Mouse (Mus musculus) monocyte, adult 2 months (primary cell): ENCODE measurements around the gene Kif1c.
"Not testable (repeated sequence)": the region's sequence is repeated elsewhere in the genome, so short reads cannot be mapped to it uniquely, and the experiment has no call there.

Source experiments
- DNase-seq, 2 experiments: peaks; one replicate each; pipeline ENCODE4 v3.0.0; 2022; ENCODE audit warnings: low spot score in 2 of 2, low read depth in 1 of 2

Kif1c gene

DNA sequence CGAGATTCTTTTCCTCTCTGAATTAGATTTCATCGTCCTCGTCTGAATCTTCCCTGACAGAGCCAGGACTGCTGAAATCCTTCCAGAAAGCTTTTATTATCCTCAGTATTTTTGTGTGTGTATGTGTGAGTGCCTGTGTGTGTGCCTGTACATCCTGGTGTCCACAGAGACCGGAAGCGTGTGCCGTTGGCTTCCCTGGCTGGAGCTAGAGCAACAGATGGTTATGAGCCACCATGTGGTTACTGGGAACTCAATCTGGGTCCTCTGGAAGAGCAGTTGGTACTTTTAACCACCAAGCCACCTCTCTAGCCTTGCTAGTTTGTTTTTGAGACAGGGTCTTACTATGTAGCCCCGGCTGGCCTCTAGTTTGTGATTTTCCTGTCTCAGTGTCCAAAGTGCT lies 41.8 kb downstream of the Kif1c start:
- no peak for DNase-seq

DNA sequence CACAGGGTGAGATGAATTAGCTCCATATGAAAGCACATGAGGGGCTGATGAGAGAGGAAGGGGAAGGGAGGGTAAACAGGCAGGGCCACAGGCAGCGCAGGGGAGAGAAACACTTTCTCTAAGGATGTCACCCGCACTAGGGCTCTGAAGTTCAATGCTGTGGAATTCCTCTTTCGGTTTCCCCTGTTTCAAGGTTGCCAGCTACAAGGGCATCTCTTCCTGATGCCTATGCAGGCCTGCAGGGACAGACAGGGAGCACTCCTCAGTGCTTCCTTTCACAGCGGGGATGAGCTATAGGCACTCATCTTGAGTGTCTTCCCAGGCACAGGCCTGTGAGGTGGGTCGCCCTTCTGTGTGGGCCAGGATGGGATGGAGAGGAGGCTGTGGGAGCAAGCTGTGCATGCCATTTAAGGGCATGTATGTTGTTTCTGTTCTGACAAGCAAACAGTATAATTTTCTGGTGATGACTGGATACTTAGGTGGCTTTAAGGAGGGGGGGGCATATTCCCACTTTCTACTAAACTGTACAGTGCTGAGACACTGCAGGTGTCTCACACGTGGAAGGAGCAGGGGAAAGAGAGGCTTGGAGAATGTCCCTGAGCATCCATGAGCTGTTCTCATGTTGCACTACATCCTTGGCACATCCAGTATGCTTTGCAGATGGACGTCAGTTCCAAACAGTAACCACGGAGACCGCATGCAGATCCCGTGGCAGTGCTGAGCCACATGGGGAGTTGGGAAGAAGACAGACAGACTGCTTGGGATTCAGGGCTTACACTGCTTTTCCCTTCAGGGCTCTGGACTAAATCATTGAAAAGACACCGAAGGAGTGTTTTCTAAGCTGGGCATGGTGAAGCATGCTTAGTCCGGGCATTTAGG lies 42.5 kb downstream of the Kif1c start:
- no peak for DNase-seq

DNA sequence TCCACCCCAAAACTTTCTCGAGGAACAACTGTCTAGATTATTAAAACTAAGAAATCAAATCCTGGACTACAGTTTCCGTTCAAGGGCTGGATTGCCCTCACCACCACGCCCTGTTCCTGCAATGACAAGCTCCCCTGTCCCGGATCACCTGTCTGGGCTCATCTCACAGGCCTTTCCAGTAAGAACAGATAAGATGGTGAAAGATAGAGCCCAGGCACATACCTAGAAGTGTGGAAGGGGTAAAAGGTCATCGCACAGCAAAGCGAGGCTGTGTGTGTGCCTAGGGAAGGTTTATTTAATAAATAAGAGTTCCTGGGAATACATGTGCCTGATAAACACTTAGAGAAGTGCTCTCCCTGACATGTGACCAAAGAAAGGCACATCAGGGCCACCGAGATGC lies 45.3 kb downstream of the Kif1c start:
- DNase-seq, result no peak

DNA sequence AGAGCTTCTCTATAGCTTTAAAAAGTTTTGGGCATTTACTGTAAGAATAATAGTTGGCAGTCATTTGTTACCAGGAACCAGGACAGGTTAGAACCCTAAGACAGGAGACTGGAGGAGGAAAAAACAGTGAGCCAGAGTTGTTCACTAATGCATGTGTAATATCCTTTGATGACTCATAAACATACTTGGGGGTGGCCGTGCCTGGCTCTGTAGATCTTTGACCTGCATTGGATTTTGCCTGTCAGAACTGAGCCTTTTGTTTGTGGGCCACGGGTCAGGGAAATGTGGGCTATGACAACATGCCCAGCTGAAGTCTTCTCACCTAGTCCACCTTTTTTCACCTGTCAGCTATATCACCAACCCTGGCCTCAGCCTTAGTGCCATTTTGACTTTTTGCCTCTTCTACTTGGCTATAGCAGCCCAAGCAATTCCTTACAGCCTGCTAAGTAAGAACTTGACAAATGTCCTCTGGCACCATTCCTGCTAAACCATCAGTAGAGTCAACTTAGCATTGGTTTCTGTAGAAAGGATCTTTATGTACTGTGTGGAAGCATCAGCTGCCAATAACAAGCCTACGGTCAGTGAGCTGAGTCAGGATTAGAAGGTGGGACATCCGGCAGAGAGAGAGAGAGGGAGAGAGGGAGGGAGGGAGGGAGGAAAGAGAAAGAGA lies 47.7 kb downstream of the Kif1c start:
- no peak for DNase-seq

DNA sequence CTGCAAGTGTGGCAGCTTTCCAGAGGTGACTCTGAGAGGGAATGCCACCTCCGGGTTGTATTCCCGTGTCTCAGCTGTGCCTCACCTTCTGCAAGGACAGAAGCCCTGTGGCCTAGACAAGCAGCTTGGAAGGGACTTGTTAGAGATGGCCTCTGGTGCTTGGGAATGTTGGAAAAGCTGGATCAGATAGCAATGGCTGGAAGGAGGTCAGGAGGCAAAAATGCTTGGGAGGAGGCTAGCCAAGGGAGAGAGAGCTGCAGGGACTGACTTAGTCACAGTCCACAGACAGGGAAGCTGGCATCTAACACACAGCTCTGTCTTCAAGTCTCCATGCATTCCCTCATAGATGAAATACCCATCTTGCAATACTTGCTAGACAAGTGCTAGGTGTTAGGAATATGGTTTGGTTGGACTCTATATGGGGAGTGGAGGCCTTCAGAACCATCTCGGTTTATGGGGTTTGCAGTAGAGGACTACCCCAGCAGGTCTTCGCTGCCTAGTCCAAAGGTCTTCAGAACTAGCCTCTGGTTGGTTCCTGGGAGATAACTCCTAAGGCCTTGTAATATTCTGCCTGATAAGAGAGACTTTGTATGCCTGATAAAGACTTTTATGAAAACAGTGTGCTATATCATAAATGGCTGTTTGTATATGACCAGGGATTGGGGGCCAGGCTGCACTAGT lies 52.1 kb downstream of the Kif1c start:
- no peak for DNase-seq

DNA sequence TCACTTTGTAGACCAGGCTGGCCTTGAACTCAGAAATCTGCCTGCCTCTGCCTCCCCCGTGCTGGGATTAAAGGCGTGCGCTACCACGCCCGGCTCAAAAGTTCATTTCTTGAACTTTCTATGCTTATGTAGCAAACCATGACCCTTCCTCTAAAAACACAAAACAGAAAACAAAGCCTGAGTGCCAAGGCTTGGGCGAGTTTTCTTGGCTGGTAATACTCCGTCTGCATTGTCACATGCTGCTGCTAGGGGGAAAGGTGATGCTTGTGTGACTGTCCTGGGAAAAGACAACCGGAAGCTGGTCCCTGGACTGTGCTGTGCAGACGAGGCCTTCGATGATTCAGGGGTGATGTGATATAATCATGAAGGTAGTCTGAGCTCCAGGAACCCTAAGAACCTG lies 52.8 kb downstream of the Kif1c start:
- no peak for DNase-seq

DNA sequence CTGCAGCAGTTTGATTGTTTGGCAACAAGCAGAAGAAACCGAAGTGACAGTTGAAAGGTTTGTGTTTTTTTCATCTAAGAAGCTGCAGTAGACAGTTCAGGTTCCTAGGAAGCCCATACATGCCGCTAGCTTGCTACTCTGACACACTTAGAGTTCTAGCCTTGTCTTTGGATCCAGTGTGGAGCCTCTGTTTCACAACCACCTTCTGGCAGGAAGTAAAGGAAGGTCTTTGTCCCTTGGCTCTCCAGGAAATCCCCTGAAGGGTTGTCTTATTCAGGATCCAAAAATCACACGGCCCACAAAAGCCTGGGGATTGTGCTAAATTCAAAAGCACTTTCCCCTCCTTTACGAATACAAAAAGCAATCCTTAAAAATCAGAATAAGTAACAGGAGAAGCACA lies 54.1 kb downstream of the Kif1c start:
- DNase-seq, result no peak

DNA sequence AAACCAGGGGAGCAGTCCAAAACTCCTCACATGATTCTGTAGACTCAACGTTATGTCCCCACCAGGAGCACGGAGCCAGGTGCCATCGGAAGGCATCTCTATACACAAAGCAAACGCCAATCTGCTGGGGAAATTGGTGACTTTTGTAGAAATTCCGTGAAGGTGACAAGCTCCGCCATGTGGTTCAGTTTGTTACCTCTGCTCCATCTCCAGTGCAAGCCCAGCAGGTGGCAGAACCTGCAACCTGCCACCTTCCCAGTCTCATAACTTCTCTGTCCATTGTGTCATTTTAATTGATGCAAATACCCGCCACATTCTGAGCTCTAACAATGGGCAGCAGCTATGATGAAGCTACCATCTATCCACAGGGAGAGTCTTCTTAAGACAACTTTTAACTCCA lies 54.6 kb downstream of the Kif1c start:
- no peak for DNase-seq

DNA sequence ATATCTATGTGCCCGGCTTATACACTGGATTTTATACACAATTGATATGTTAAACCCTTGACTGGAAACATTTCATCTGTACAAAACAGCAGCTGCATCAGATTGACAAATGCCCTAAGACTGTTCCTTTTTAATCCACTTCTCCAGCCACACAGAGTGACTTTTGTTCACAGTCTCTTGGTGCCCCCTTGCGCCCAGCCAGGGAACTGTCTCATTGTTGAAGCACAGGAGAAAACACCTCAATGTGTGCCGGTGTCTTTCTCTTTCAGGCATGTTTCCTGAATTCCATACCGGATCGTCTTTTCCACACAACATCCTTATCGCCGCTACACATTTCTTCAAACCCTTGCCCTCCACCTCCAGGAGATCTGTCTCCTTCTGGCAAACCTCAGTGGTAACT lies 55.3 kb downstream of the Kif1c start:
- DNase-seq, result peak; percentile 13 to 68

DNA sequence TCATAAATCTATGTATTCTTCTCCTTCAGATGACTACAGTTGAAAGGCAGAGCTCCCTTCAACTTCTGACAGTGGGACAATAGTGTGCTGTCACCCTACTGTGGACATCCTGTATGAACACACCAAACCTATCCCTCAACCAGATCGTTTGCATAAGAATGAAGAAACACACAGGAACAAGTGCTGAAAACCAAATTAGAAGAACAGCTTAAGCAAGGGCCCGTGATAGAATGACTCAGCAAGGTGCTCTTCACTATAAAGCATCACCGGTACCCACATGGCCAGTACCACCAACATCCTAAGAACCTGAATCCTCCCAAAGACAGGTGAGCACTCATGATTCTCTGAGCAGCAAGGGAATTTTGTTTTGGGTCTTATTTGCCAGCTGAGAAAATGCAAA lies 60.1 kb downstream of the Kif1c start:
- DNase-seq, result not testable (repeated sequence)

DNA sequence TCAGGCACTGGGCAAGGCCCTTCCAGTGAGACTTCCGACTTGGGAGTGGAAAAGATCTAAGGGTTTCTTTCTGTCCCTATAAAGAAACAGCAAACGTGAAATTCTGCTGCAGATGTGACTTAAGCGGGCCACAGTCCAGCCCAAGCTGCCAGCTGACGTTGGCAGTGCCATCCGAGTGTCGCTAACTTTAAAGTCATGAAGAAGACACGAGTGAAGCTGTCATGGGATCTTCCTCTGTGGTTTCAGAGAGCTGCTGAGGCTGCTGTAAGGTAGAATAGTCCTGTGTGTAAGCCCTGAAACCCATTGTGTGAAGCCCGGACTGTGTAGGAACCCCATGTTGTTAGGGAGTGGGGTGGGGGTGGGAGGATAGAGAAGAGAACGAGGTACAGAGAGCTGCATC lies 62.3 kb downstream of the Kif1c start:
- DNase-seq, result no peak

DNA sequence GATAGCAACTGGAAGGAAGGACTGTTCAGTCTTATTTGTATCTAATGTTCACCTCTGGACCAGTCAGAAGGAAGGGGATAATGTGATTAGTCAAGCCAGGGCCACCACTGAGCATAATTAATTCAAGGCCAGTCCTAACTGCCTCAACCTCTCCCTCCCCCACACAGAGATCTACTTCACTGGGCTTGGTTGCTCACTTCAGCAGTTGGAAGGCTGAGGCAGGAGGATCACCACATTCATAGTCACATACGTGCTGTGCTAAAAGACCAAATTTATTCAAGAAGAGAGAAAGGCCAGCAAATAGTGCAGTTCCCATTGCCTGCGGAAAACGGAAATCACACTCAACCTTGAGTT lies 63.2 kb downstream of the Kif1c start:
- no peak for DNase-seq

DNA sequence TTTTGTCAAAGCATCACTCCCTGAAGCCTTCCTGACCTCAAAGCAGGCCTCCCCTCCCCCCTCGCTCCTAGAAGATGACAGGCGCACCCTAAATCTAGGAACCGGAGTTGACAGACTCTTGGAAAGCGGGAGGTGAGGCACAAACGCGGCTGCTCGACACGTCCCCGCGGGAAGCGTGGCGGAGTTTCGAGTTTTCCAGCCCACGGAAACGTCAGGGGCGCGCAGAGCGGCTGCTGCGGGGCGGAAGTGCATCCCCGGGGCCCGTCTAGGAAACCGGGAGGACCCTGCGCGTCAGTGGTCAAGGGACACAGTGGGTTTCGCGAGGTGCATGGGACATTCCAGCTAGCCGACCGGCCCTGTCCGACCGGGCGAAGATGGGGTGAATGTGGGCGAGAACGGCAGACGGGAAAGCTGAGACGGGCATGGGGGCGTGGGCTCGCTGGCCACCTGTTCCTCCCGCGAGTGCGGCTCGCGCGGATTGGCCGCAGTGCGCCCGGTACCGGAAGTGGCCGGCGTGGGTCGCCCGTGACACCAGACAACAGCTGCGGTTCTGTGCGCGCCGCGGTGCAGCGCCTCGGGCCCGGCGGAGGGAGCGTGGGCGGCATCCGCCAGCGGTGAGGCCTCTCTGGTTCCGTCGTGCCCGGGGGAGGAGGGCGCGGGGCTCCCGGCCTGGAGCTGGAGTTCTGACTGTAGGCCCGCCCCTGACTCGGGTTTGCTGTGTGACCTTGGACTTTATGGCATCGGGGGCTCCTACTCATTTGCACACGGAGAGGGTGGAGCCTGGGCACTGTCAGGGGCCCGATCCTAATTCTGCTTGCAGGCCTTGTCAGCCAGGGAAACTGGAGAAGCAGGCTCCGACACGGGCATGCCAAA lies 63.8 kb downstream of the Kif1c start, which contains the start of gene Zfp3:
Zfp3 (plus strand) TSS at position 274 of the 873 bp plus-strand sequence.
- DNase-seq, result peak in 1 of 2 experiments; percentile 44

DNA sequence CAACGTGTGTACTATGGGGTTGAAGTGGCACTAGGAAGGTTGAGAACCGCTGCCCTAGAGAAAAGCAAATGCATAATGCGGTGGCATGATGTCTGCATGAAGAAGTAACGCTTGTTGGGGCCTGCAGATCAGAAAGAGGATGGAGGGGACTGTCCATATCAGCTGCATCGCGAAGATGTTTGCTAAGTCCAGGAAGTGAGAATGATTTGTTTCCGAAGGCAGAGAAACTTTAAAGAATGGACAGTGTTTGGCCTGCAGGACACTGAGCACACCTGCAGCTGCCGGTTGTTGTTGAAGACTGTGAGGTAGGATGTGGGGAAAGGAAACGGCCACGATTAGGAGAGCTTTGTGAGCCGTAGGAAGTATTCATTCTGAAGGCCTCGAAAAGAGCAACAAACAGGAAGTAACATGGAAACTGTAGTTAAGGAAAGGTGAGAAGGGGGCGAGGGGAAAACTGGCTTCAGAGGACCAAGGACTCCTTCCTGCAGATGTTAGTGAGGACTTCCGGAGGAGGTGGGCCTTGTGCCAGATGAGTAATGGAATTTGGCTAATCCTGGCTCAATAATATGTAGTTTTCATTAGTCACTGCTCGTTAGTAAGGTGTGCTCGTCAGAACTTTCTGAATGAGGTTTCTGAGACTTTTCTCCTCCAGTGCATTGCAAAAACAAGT lies 65.6 kb downstream of the Kif1c start:
- DNase-seq, result no peak

DNA sequence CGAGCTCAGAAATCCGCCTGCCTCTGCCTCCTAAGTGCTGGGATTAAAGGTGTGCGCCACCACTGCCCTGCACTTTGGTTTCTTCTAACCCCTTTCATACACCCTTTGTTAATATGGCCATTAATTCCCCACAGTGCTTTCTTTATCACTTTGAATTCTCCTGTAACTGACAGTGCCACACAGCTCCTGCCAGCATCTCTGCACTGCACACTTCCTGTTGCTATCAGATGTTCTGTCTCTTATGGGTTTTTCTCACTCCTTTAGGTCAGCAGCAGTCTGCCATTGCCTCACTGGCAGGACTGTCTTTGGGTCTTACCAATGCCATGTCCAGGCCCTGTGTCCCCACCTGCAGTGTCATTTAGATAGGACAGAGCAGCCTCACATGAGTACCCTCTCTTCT lies 70.5 kb downstream of the Kif1c start:
- DNase-seq, result no peak

DNA sequence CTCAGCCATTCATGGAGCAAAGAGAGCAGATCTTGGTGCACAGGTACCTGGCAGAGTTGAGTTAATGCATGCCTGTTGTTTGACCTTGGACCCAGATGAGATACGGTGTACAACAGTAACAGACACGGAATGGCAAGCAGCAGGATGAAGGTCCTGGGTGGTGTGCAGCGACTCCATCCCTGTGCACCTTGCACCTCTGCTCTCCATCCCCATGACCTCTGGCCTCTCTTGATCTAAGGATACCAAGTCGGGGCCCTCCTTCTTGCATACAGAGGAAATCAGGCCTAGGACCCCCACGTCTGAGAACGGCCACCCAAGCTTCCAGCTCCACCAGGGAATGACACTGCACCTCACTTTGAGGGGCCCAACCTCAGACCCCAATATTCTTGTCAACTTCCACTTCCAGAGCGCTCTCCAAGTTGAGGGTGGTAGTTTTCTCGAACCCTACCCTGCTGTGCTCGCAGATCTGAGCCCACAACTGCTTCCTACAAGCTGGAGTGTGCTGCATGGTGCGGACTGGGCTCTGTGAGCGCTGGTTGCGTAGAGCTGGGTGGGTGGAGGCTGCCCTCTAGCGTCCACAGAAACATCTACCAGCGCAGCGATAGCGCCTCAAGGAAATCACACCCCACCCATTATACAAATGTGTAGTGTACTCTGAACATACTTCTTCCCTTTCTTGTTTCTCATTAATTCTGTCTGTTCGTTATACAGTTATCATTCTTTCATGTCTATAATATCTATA lies 76.7 kb downstream of the Kif1c start:
- DNase-seq, result peak in 1 of 2 experiments; percentile 46

DNA sequence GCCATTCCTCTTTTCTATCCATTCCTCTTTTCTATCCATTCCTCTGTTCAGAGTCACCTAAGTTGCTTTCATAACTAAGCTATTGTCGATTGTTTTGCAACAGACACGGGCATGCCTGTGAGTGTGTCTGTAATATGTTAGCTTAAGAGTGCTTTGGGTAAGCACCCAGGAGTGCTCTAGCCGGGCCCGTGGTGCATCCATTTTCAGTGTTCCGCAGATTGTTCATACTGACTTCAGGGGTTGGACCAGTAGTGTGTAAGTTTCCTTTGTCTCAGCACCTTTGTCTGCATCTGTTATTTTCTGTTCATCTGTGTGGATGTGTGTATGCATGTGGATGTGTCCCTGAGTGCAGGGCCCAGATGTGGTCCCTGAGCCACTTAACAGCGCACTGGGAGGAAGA lies 77.3 kb downstream of the Kif1c start:
- no peak for DNase-seq

DNA sequence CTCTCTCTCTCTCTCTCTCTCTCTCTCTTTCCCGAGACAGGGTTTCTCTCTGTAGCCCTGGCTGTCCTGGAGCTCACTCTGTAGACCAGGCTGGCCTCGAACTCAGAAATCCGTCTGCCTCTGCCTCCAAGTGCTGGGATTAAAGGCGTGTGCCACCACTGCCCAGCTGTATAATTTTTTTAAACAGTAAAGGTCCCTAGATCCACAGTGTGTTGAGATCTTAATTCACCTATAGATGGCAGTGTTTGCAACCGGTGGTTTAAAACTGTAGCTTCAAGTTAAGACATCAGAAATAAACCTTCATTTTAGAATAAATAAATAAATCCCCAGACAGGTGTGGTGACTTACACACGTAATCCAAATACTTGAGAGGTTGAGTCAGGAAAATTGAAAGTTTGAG lies 77.7 kb downstream of the Kif1c start:
- not testable (repeated sequence) for DNase-seq
